Mouse (Mus musculus): ENCODE data around the gene Gm11565. TPM values are rescaled to one million over a fixed set of nuclear protein-coding genes. Genes with fewer than 3 reads are reported as not detected.

Gene Gm11565
- not detected in 2 replicates for polyA plus RNA-seq (2012; rRNA removed)

DNA sequence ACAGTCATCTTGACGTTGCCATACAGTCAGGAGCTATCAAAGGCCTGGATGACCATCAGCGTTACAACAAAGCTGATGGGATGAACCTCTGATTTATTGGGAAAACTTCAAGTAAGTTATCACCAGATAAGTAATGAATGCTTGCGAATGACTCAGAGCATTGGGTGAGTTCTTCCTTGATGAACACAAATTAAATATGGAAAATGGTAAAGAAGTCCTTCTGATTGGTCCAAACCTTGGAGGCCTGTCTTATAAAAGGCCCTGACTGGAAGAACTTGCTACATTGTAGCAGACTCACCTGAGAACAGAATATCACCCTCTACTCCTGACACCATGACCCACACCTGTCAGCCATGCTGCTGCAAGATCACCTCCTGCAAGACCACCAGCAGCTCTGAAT, at the start of gene Gm11565:
Gene Gm11565, plus strand, starts transcription at position 301 of the 400 bp plus-strand sequence.

DNA sequence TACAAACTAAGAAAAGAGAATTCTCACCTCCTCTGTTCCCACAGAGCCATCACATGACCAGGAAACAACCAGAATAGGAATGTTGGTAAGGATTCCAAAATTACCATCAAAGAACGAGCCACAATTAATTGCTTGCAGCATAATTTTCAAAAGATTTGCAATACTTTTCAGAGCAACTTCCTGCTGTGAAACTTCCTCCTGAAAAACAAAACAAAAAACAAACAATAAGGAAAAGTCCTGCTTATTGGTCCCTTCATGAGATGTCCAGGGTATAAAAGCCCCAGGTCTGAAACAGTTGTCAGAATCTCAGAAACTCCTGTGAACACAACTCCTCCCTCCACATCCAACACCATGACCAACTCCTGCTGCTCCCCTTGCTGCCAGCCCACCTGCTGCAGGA, 41.5 kb upstream of the Gm11565 start, which contains the start of gene Krtap9-1:
Gene Krtap9-1, plus strand, starts transcription at position 301 of the 400 bp plus-strand sequence.

DNA sequence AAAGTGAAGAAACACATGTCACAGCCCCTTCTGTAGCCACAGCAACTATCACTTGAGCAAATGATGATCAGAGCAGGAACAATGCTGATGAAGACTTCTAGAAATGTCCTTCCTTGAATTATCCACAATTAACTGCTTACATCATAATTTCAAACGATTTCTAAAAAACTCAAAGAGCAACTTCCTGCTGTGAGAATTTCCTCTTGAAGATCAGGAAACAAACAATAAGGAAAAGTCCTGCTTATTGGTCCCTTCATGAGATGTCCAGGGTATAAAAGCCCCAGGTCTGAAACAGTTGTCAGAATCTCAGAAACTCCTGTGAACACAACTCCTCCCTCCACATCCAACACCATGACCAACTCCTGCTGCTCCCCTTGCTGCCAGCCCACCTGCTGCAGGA, 35.7 kb upstream of the Gm11565 start, which contains the start of gene Gm11567:
Gene Gm11567, plus strand, starts transcription at position 301 of the 400 bp plus-strand sequence.

DNA sequence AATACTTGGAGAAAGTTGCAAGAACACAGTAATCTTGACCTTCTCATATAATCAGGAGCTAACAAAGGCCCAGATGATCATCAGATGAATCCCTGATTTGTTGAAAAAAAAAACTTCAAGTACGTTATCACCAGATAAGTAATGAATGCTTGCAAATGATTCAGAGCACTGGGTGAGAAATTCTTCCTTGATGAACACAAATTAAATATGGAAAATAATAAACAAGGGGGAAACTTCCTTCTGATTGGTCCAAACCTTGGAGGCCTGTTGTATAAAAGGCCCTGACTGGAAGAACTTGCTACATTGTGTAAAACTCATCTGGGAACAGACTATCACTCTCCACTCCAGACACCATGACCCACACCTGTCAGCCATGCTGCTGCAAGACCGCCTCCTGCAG, 6.9 kb upstream of the Gm11565 start, which contains the start of gene Krtap31-1:
Gene Krtap31-1, plus strand, starts transcription at position 301 of the 400 bp plus-strand sequence.

DNA sequence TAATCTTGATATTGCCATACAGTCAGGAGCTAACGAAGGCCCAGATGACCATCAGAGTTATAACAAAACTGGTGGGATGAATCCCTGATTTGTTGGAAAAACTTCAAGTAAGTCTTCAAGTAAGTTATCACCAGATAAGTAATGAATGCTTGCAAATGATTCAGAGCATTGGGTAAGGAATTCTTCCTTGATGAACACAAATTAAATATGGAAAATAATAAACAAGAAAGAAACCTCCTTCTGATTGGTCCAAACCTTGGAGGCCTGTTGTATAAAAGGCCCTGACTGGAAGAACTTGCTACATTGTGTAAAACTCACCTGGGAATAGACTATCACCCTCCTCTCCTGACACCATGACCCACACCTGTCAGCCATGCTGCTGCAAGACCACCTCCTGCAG, 21.4 kb downstream of the Gm11565 start, which contains the start of gene Krtap31-2:
Gene Krtap31-2, plus strand, starts transcription at position 301 of the 400 bp plus-strand sequence.

DNA sequence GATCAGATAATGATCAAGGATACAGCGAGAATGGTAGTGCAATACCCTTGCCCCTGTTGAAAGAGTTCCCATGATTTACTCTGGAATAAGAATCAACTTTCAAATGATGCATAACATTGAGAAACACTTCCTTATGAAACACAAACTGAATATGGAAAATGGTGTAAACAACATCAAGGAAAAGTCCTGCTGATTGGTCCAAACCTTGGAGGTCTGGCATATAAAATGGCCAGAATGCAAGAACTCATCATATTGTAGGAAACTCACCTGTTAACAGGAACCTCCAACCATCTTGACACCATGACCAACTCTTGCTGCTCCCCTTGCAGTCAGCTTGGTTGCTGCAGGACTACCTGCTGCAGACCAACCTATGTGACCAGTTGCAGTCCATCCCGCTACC, 33.6 kb downstream of the Gm11565 start, which contains the start of gene Krtap9-5:
Gene Krtap9-5, plus strand, starts transcription at position 301 of the 400 bp plus-strand sequence.

Other genes with a start within 250 kb of the Gm11565 start
- not detected in 2 replicates for gene Krtap4-6, start 248.8 kb upstream of the Gm11565 start, polyA plus RNA-seq (2012; rRNA removed)
- not detected in 2 replicates for gene Gm14190, start 224.0 kb upstream of the Gm11565 start, polyA plus RNA-seq (2012; rRNA removed)
- not detected in 2 replicates for gene Gm14180, start 180.5 kb upstream of the Gm11565 start, polyA plus RNA-seq (2012; rRNA removed)
- gene Gm11595, start 141.8 kb upstream of the Gm11565 start, polyA plus RNA-seq (2012; rRNA removed): not detected in 2 replicates
- gene Krtap4-8, start 134.0 kb upstream of the Gm11565 start, polyA plus RNA-seq (2012; rRNA removed): not detected in 2 replicates
- not detected in 2 replicates for gene Krtap4-9, start 129.6 kb upstream of the Gm11565 start, polyA plus RNA-seq (2012; rRNA removed)
- not detected in 2 replicates for gene Gm11596, start 121.3 kb upstream of the Gm11565 start, polyA plus RNA-seq (2012; rRNA removed)
- 0.33 TPM in 1 of 2 replicates, not detected in the other for gene Gm11569, start 115.8 kb upstream of the Gm11565 start, polyA plus RNA-seq (2012; rRNA removed)
- gene Gm11554, start 110.3 kb upstream of the Gm11565 start, polyA plus RNA-seq (2012; rRNA removed): not detected in 2 replicates
- not detected in 2 replicates for gene Krtap4-13, start 104.9 kb upstream of the Gm11565 start, polyA plus RNA-seq (2012; rRNA removed)
- not detected in 2 replicates for gene Gm11564, start 99.1 kb upstream of the Gm11565 start, polyA plus RNA-seq (2012; rRNA removed)
- gene 2300003K06Rik, start 76.7 kb upstream of the Gm11565 start, polyA plus RNA-seq (2012; rRNA removed): not detected in 2 replicates
- gene Krtap4-16, start 63.1 kb upstream of the Gm11565 start, polyA plus RNA-seq (2012; rRNA removed): 0.13 TPM in 1 of 2 replicates, not detected in the other
- gene Gm11568, start 56.8 kb upstream of the Gm11565 start, polyA plus RNA-seq (2012; rRNA removed): not detected in 2 replicates
- gene Gm11559, start 50.3 kb upstream of the Gm11565 start, polyA plus RNA-seq (2012; rRNA removed): not detected in 2 replicates
- gene Krtap9-1, start 41.4 kb upstream of the Gm11565 start, polyA plus RNA-seq (2012; rRNA removed): not detected in 2 replicates
- not detected in 2 replicates for gene Gm11567, start 35.6 kb upstream of the Gm11565 start, polyA plus RNA-seq (2012; rRNA removed)
- gene Krtap31-1, start 6.8 kb upstream of the Gm11565 start, polyA plus RNA-seq (2012; rRNA removed): not detected in 2 replicates
- gene Krtap31-2, start 21.5 kb downstream of the Gm11565 start, polyA plus RNA-seq (2012; rRNA removed): not detected in 2 replicates
- not detected in 2 replicates for gene Krtap9-5, start 33.7 kb downstream of the Gm11565 start, polyA plus RNA-seq (2012; rRNA removed)
- gene Krtap29-1, start 64.3 kb downstream of the Gm11565 start, polyA plus RNA-seq (2012; rRNA removed): not detected in 2 replicates
- gene Krtap16-1, start 71.8 kb downstream of the Gm11565 start, polyA plus RNA-seq (2012; rRNA removed): not detected in 2 replicates
- 0.32 TPM in 1 of 2 replicates, not detected in the other for gene Krtap17-1, start 79.2 kb downstream of the Gm11565 start, polyA plus RNA-seq (2012; rRNA removed)
- not detected in 2 replicates for gene Krt33a, start 101.5 kb downstream of the Gm11565 start, polyA plus RNA-seq (2012; rRNA removed)
- not detected in 2 replicates for gene Krt33b, start 115.1 kb downstream of the Gm11565 start, polyA plus RNA-seq (2012; rRNA removed)
- not detected in 2 replicates for gene Krt34, start 126.8 kb downstream of the Gm11565 start, polyA plus RNA-seq (2012; rRNA removed)
- not detected in 2 replicates for gene Krt31, start 135.8 kb downstream of the Gm11565 start, polyA plus RNA-seq (2012; rRNA removed)
- not detected in 2 replicates for gene Krt32, start 173.5 kb downstream of the Gm11565 start, polyA plus RNA-seq (2012; rRNA removed)
- not detected in 2 replicates for gene Krt35, start 181.5 kb downstream of the Gm11565 start, polyA plus RNA-seq (2012; rRNA removed)
- 0.98 and 1.9 TPM in 2 replicates for gene Krt36, start 190.9 kb downstream of the Gm11565 start, polyA plus RNA-seq (2012; rRNA removed)
- gene Krt13, start 206.8 kb downstream of the Gm11565 start, polyA plus RNA-seq (2012; rRNA removed): 0.08 and 0.31 TPM in 2 replicates
- gene Krt15, start 221.2 kb downstream of the Gm11565 start, polyA plus RNA-seq (2012; rRNA removed): 0.41 and 0.70 TPM in 2 replicates
- gene Krt19, start 233.9 kb downstream of the Gm11565 start, polyA plus RNA-seq (2012; rRNA removed): 4,854 and 4,867 TPM in 2 replicates

All from colon, adult 2 months (tissue).